Mouse (Mus musculus) brain, embryonic 14.5 days (tissue): ENCODE data around the gene Pgbd5.

ENCODE experiments used
- CTCF ChIP-seq: fragments of 200-500 bp; IDR thresholded peaks from 2 replicates; pipeline ENCODE4 v1.5.1; 2012; ENCODE audit warnings: inconsistent platforms, mild to moderate bottlenecking, moderate library complexity, borderline replicate concordance; ENCODE audit not compliant: insufficient read depth, insufficient read length; ENCODE audit errors: extremely low read depth
- POLR2A ChIP-seq: fragments of 200-500 bp; IDR thresholded peaks from 2 replicates; pipeline ENCODE4 v1.6.1; 2012; ENCODE audit warnings: mild to moderate bottlenecking, inconsistent platforms, borderline replicate concordance; ENCODE audit not compliant: poor library complexity, insufficient read depth, insufficient read length, severe bottlenecking; ENCODE audit errors: extremely low read depth

DNA sequence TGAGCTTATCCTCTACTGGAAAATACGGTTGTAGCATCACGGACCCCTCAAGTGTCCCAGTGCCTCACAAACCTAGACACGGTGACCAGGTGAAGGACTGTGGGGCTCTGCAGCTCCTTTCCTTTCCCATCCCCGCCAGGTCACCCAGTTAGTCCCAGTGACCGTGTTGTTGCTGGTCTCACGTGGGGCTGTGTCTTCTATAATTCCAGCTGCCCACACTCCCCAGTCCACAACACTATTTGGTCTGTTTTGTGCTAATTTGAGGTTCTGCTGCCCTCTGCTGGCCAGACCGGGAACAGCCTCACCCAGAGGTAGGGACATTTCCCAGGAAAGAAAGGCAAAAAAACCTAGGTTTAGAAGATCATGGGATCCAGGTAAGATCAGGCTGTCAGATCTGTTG is 89.8 kb downstream of the Pgbd5 start:
- TF ChIP-seq POLR2A (no peak), CTCF (peak; percentile 95)
